Mouse (Mus musculus) heart, postnatal 0 days (tissue): ENCODE measurements around the gene Tpcn1.

Source experiments
- CTCF ChIP-seq: IDR thresholded peaks from 2 replicates; pipeline ENCODE4 v1.5.1; 2016; ENCODE audit warnings: antibody characterized with exemption, control low read depth, low read depth
- EP300 ChIP-seq: IDR thresholded peaks from 2 replicates; pipeline ENCODE4 v1.6.1; 2016; ENCODE audit warnings: antibody characterized with exemption, low read depth

GRCm38 (mm10) chr5:120604839-120605238, 16.4 kb upstream of the Tpcn1 start:
- TF ChIP-seq EP300 (no peak), CTCF (peak; percentile 72)
